Mouse (Mus musculus) right cerebral cortex, postnatal 14 days (tissue): ENCODE results near the gene Zfp575.

Experiments used
- DNase-seq: peaks from one replicate; pipeline ENCODE4 v3.0.0; 2022

Zfp575 gene

GRCm38 (mm10) chr7:24600941-24601597 is 13.6 kb upstream of the Zfp575 start:
- DNase-seq = peak; percentile 99

- no peak for DNase-seq
These were observed 12.0 kb upstream of the Zfp575 start for GRCm38 (mm10) chr7:24599211-24600067.

DNA sequence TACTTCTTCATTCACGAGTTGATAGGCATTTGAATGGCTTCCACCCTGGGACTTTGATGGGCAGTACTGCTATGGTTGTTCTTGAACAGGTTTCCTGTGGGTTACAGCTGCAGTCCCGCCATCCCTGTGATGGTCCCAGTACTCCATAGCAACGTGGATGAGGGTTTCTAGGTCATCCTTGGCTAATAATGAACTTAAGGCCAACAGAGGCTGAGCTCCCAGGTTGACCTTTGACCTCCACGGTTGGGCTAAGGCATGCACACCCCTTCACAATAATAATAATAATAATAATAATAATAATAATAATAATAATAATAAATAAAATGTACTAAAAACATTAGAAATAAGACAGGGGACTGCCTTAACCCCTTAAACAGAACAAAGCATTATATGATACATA is 10.7 kb upstream of the Zfp575 start:
- no peak for DNase-seq

DNA sequence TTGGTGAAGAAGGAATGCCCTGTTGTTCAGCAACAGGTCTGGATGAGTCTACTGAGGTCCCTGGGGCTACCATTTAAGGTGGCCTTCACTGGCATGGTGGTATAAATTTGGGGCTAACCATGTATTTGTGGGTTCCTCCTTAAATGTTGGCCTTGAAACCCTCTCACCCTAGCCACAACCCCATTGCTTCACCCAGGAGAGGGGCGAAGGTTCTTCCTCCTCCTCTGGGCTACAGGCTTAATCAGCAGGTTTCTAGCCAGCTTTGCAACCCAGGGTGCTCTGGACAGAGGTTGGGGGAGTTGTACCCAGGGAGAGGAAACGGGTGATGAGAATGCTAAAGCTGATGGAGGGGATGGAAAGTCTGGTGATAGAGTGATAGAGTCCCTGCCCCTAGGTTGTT is 8.0 kb upstream of the Zfp575 start:
- no peak for DNase-seq

DNA sequence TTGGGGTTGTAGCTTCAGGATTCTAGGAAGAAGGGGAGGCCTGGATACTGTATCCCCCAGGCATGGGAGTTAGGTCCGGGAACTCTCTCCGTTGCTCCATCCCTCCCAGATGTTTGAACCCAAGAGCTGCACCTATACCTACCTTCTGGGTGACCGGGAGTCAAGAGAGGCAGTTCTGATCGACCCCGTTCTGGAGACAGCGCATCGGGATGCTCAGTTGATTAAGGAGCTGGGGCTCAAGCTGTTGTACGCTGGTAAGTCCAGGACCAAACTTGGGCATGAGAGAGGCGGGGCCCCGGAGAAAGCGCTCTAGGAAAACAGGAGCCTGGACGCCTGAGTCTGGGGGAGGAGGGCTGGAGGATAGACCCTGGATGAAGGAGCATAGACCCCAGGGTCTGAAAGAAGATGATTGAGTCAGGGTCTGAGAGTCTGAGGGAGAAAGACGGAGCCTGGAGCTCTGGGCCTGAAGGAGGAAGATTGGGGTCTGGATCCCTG is 6.9 kb upstream of the Zfp575 start:
- no peak for DNase-seq

DNA sequence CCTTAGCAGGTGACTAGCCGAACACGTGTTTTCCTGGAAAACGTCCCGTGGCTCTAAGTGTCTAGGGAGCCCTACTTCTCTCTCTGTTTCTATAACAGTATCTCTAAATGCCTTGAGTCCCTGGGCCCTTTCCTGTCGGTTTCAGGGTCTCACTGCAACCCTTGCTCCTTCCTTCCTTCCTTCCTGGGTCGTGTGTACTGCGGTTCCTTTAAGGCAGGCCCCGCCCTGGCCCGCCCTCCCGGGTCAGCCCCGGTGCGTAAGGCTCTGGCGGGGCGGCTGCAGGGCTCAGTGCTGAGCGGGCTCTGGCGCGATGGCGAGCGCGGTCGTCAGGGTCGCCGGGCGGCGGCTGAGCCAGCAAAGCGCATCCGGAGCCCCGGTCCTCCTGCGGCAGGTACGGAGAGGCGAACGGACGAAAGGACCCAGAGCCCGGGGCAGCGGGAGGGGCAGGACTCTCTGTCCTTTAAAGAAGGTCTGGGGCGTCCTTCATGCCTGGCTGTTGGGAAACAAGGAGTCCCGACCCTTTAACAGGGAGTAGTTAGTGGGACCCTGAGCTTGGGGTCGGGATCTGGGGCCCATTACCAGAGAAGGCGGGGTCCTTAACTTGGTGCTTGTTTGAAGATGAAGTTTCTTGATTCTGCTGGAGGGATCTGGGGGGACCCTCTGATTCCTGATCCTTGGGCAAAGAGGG is 6.3 kb upstream of the Zfp575 start:
- peak; percentile 59 for DNase-seq

- DNase-seq = no peak
These were observed 5.3 kb upstream of the Zfp575 start for GRCm38 (mm10) chr7:24592781-24593180.

- DNase-seq = no peak
These were observed 4.7 kb upstream of the Zfp575 start for GRCm38 (mm10) chr7:24592163-24592562.

GRCm38 (mm10) chr7:24591735-24592134 is 4.3 kb upstream of the Zfp575 start:
- no peak for DNase-seq

DNA sequence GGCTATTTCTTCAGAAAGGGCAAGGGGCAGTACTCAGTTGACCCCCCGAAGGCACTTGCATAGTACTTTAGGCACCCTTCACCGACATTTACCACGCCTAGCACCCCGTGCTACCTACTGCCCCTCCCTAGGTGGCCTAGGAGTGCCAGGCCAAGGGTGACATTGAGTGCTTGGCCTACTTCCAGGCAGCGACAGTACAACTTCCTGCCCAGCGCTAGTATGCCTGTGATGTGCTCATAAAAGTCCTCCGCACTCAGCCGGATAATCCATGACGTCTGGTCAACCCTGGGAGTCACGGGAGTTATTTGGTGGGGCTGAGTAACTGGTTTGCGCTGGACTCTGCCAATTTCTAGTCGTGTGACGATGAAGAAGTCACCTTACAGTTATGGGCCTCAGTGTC is 895 bp upstream of the Zfp575 start:
- DNase-seq = no peak

GRCm38 (mm10) chr7:24586828-24587227 is 613 bp downstream of the Zfp575 start:
- no peak for DNase-seq

DNA sequence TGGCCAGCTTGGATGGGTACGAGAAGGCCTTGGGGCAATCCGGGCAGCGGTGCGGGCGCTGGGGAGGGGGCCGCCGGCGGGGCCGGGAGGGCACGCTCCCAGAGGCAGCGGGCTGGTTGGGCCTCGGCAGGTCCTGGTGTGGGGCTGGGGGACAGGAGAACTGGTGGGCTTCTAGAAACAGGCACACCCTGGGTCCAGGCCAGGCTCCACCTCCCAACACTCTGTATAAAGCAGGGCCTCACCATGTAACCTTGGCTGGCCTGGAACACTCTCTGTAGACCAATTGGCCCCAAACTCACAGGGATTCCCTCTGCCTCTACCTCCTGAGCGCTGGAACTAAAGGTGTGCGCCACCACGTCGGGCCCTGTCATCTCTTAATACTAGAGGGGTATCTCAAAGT is 1.4 kb downstream of the Zfp575 start:
- no peak for DNase-seq

GRCm38 (mm10) chr7:24584876-24585275 is 2.6 kb downstream of the Zfp575 start:
- no peak for DNase-seq

GRCm38 (mm10) chr7:24577811-24578210 is 9.6 kb downstream of the Zfp575 start:
- no peak for DNase-seq

- DNase-seq = no peak
These were observed 13.1 kb downstream of the Zfp575 start for GRCm38 (mm10) chr7:24574224-24574796.

- no peak for DNase-seq
These were observed 15.0 kb downstream of the Zfp575 start for GRCm38 (mm10) chr7:24572455-24572854.

DNA sequence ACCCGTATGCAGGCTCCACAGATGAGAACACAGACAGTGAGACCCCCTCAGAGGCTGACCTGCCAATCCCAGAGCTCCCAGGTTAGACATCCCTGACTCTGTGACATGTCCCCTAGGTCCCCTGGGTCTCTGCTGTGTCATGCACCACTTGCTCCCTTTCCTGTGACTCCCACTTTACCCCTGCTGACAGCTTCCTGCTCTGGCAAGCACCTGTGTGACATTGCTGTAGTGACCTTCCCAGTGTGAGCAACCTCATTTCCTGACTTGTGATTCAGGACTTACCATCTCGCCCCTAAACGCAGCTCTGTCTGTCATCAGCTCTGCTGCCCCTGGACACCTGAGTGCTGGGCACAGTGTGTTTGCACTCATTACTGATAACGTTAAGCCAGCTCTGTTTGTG is 16.4 kb downstream of the Zfp575 start:
- DNase-seq = no peak

- DNase-seq = no peak
These were observed 18.9 kb downstream of the Zfp575 start for GRCm38 (mm10) chr7:24568512-24568911.

DNA sequence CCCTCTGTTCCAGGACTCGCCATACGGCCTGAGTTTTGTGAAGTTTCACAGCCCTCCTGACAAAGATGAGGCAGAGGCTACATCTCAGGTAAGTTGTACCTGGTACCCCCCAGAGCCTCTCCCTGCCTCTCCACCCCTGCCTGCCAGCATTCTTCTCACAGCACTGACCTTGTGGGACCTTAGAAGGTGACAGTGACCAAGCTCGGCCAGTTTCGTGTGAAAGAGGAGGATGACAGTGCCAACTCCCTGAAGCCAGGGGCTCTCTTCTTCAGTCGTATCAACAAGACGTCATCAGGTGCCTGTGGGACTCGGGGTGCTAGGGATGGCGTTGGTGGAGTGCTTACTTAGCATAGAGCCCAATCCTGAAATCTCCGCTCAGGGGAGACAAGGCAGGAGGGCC is 21.2 kb downstream of the Zfp575 start:
- no peak for DNase-seq

GRCm38 (mm10) chr7:24565627-24566026 is 21.8 kb downstream of the Zfp575 start:
- no peak for DNase-seq

GRCm38 (mm10) chr7:24564607-24565265 is 22.7 kb downstream of the Zfp575 start:
- peak; percentile 72 for DNase-seq

- no peak for DNase-seq
These were observed 23.6 kb downstream of the Zfp575 start for GRCm38 (mm10) chr7:24563837-24564206.
